Mouse (Mus musculus) MEL (cell line): ENCODE results near the gene Tbccd1. TPM values are rescaled to one million over a fixed set of nuclear protein-coding genes. Genes with fewer than 3 reads are reported as not detected.

Experiments
- DNase-seq: peaks from one replicate; pipeline ENCODE4 v3.0.0; 2011; ENCODE audit warnings: low read depth, low spot score
- H3K27ac ChIP-seq: 2 replicates; pipeline ENCODE4 v1.5.1; 2012; ENCODE audit warnings: low read depth, mild to moderate bottlenecking, control low read depth, low read length, moderate library complexity; ENCODE audit not compliant: control insufficient read depth
- H3K27me3 ChIP-seq, 2 experiments: fragments of 150-350 bp in 1 of 2; sonication (generic) in 1 of 2; 2 replicates each; pipeline ENCODE4 v1.6.1; 2012; ENCODE audit warnings: low read length in 2 of 2, mild to moderate bottlenecking in 2 of 2, improper control_type of control experiment in 1 of 2, moderate library complexity in 1 of 2; ENCODE audit not compliant: insufficient read depth in 2 of 2, control insufficient read depth in 1 of 2
- H3K36me3 ChIP-seq, 2 experiments: 2 replicates each; pipeline ENCODE4 v1.6.1; 2012 to 2014; ENCODE audit warnings: low read length in 2 of 2, improper control_type of control experiment in 1 of 2, inconsistent platforms in 1 of 2, mild to moderate bottlenecking in 1 of 2; ENCODE audit not compliant: insufficient read depth in 2 of 2, control insufficient read depth in 1 of 2
- H3K4me1 ChIP-seq, 2 experiments: fragments of 150-350 bp in 1 of 2; sonication (generic) in 1 of 2; 2 replicates each; pipeline ENCODE4 v1.6.1; 2012; ENCODE audit warnings: low read length in 2 of 2, improper control_type of control experiment in 1 of 2, mild to moderate bottlenecking in 1 of 2; ENCODE audit not compliant: insufficient read depth in 2 of 2, control insufficient read depth in 1 of 2
- H3K4me3 ChIP-seq, 2 experiments: fragments of 150-350 bp in 1 of 2; sonication (generic) in 1 of 2; 2 replicates each; pipeline ENCODE4 v1.5.1; 2012; ENCODE audit warnings: low read depth in 2 of 2, low read length in 2 of 2, mild to moderate bottlenecking in 2 of 2, moderate library complexity in 2 of 2, control low read depth in 1 of 2, improper control_type of control experiment in 1 of 2; ENCODE audit not compliant: control insufficient read depth in 1 of 2, insufficient read depth in 1 of 2
- H3K79me2 ChIP-seq: 2 replicates; pipeline ENCODE4 v1.6.1; 2012; ENCODE audit warnings: mild to moderate bottlenecking, low read length, moderate library complexity; ENCODE audit not compliant: control insufficient read depth, poor library complexity, insufficient read depth
- H3K9ac ChIP-seq: 2 replicates; pipeline ENCODE4 v1.6.1; 2012; ENCODE audit warnings: low read depth, mild to moderate bottlenecking, control low read depth, low read length, moderate library complexity; ENCODE audit not compliant: control insufficient read depth, poor library complexity, severe bottlenecking
- H3K9me3 ChIP-seq: fragments of 150-350 bp; sonication (generic); replicated peaks from 2 replicates; pipeline ENCODE4 v1.6.1; 2012; ENCODE audit warnings: mild to moderate bottlenecking, low read length, improper control_type of control experiment, moderate library complexity; ENCODE audit not compliant: insufficient read depth
- BHLHE40 ChIP-seq: IDR thresholded peaks from 2 replicates; pipeline ENCODE4 v1.6.1; 2012; ENCODE audit warnings: low read depth, mild to moderate bottlenecking, inconsistent platforms, low read length, improper control_type of control experiment, borderline replicate concordance
- CHD1 ChIP-seq: IDR thresholded peaks from 2 replicates; pipeline ENCODE4 v1.6.1; 2012; ENCODE audit warnings: low read depth, mild to moderate bottlenecking, inconsistent platforms, low read length, improper control_type of control experiment
- E2F4 ChIP-seq: IDR thresholded peaks from 2 replicates; pipeline ENCODE4 v1.6.1; 2011; ENCODE audit warnings: low read depth, low read length, improper control_type of control experiment, borderline replicate concordance
- ELF1 ChIP-seq: IDR thresholded peaks from 2 replicates; pipeline ENCODE4 v1.6.1; 2014; ENCODE audit warnings: low read depth, mild to moderate bottlenecking, inconsistent platforms, low read length, improper control_type of control experiment, moderate library complexity
- EP300 ChIP-seq, 2 experiments: IDR thresholded peaks; 2 replicates each; pipeline ENCODE4 v1.6.1; 2011; ENCODE audit warnings: improper control_type of control experiment in 2 of 2, low read length in 2 of 2, low read depth in 1 of 2, mild to moderate bottlenecking in 1 of 2
- ETS1 ChIP-seq: IDR thresholded peaks from 2 replicates; pipeline ENCODE4 v1.6.1; 2012; ENCODE audit warnings: low read depth, mild to moderate bottlenecking, inconsistent platforms, low read length, improper control_type of control experiment, moderate library complexity
- GABPA ChIP-seq: IDR thresholded peaks from 2 replicates; pipeline ENCODE4 v1.6.1; 2012; ENCODE audit warnings: low read depth, mild to moderate bottlenecking, inconsistent platforms, low read length, improper control_type of control experiment, moderate library complexity
- GATA1 ChIP-seq: IDR thresholded peaks from 2 replicates; pipeline ENCODE4 v1.6.1; 2011; ENCODE audit warnings: low read depth, low read length, improper control_type of control experiment
- HCFC1 ChIP-seq: IDR thresholded peaks from 2 replicates; pipeline ENCODE4 v1.6.1; 2012; ENCODE audit warnings: low read depth, mild to moderate bottlenecking, inconsistent platforms, low read length, improper control_type of control experiment, moderate library complexity
- JUND ChIP-seq: IDR thresholded peaks from 2 replicates; pipeline ENCODE4 v1.6.1; 2011; ENCODE audit warnings: low read depth, mild to moderate bottlenecking, improper control_type of control experiment, low read length
- KAT2A ChIP-seq: conservative IDR thresholded peaks from 2 replicates; pipeline ENCODE4 v1.6.1; 2012; ENCODE audit warnings: low read depth, low read length, improper control_type of control experiment, inconsistent platforms
- MAX ChIP-seq: IDR thresholded peaks from 2 replicates; pipeline ENCODE4 v1.6.1; 2011; ENCODE audit warnings: low read length, improper control_type of control experiment
- MAZ ChIP-seq: IDR thresholded peaks from 2 replicates; pipeline ENCODE4 v1.6.1; 2012; ENCODE audit warnings: low read depth, mild to moderate bottlenecking, inconsistent platforms, low read length, improper control_type of control experiment
- MEF2A ChIP-seq: IDR thresholded peaks from 2 replicates; pipeline ENCODE4 v1.6.1; 2014; ENCODE audit warnings: low read depth, mild to moderate bottlenecking, inconsistent platforms, low read length, improper control_type of control experiment; ENCODE audit not compliant: poor library complexity, insufficient replicate concordance, severe bottlenecking; ENCODE audit errors: extremely low read depth
- MXI1 ChIP-seq: IDR thresholded peaks from 2 replicates; pipeline ENCODE4 v1.6.1; 2011; ENCODE audit warnings: mild to moderate bottlenecking, low read depth, low read length, improper control_type of control experiment
- MYB ChIP-seq: IDR thresholded peaks from 2 replicates; pipeline ENCODE4 v1.6.1; 2011; ENCODE audit warnings: mild to moderate bottlenecking, low read depth, low read length, improper control_type of control experiment
- MYC ChIP-seq: IDR thresholded peaks from 2 replicates; pipeline ENCODE4 v1.6.1; 2011; ENCODE audit warnings: low read depth, mild to moderate bottlenecking, low read length, improper control_type of control experiment, moderate library complexity
- NELFE ChIP-seq: IDR thresholded peaks from 2 replicates; pipeline ENCODE4 v1.6.1; 2011; ENCODE audit warnings: low read depth, low read length, improper control_type of control experiment
- NRF1 ChIP-seq: IDR thresholded peaks from 2 replicates; pipeline ENCODE4 v1.6.1; 2014; ENCODE audit warnings: low read depth, mild to moderate bottlenecking, inconsistent platforms, low read length, improper control_type of control experiment, moderate library complexity; ENCODE audit not compliant: poor library complexity, insufficient read depth, severe bottlenecking
- POLR2A ChIP-seq, 2 experiments: IDR thresholded peaks; 2 replicates each; pipeline ENCODE4 v1.6.1; 2011 to 2012; ENCODE audit warnings: low read length in 2 of 2, mild to moderate bottlenecking in 2 of 2, control low read depth in 1 of 2, improper control_type of control experiment in 1 of 2, low read depth in 1 of 2, moderate library complexity in 1 of 2; ENCODE audit not compliant: control insufficient read depth in 1 of 2, insufficient read depth in 1 of 2, poor library complexity in 1 of 2
- POLR2AphosphoS2 ChIP-seq: IDR thresholded peaks from 2 replicates; pipeline ENCODE4 v1.6.1; 2011; ENCODE audit warnings: low read length, improper control_type of control experiment
- POLR2AphosphoS5 ChIP-seq: IDR thresholded peaks from 2 replicates; pipeline ENCODE4 v1.6.1; 2012; ENCODE audit warnings: low read depth, borderline replicate concordance, mild to moderate bottlenecking, inconsistent platforms, low read length, moderate library complexity, mixed read lengths
- RAD21 ChIP-seq: IDR thresholded peaks from 2 replicates; pipeline ENCODE4 v1.6.1; 2011; ENCODE audit warnings: mild to moderate bottlenecking, low read depth, low read length, improper control_type of control experiment
- RCOR1 ChIP-seq: IDR thresholded peaks from 2 replicates; pipeline ENCODE4 v1.6.1; 2012; ENCODE audit warnings: low read depth, mild to moderate bottlenecking, inconsistent platforms, low read length, improper control_type of control experiment
- SIN3A ChIP-seq: IDR thresholded peaks from 2 replicates; pipeline ENCODE4 v1.6.1; 2012; ENCODE audit warnings: low read length, improper control_type of control experiment, inconsistent platforms
- TAL1 ChIP-seq: IDR thresholded peaks from 2 replicates; pipeline ENCODE4 v1.6.1; 2012; ENCODE audit warnings: mild to moderate bottlenecking, inconsistent platforms, low read length, moderate library complexity, mixed read lengths
- TBP ChIP-seq: IDR thresholded peaks from 2 replicates; pipeline ENCODE4 v1.8.0; 2011; ENCODE audit warnings: low read depth, low read length, improper control_type of control experiment
- TCF12 ChIP-seq: IDR thresholded peaks from 2 replicates; pipeline ENCODE4 v1.6.1; 2014; ENCODE audit warnings: low read depth, mild to moderate bottlenecking, inconsistent platforms, low read length, improper control_type of control experiment, moderate library complexity
- UBTF ChIP-seq: IDR thresholded peaks from 2 replicates; pipeline ENCODE4 v1.6.1; 2012; ENCODE audit warnings: low read depth, mild to moderate bottlenecking, inconsistent platforms, low read length, improper control_type of control experiment, moderate library complexity, borderline replicate concordance; ENCODE audit not compliant: insufficient read depth
- USF1 ChIP-seq: IDR thresholded peaks from 2 replicates; pipeline ENCODE4 v1.6.1; 2014; ENCODE audit warnings: low read depth, mild to moderate bottlenecking, inconsistent platforms, low read length, improper control_type of control experiment, moderate library complexity
- USF2 ChIP-seq, 2 experiments: IDR thresholded peaks; 2 replicates each; pipeline ENCODE4 v1.6.1; 2011 to 2012; ENCODE audit warnings: improper control_type of control experiment in 2 of 2, low read length in 2 of 2, borderline replicate concordance in 1 of 2, inconsistent platforms in 1 of 2, low read depth in 1 of 2, mild to moderate bottlenecking in 1 of 2; ENCODE audit not compliant: insufficient read depth in 1 of 2
- ZC3H11A ChIP-seq: IDR thresholded peaks from 2 replicates; pipeline ENCODE4 v1.6.1; 2012; ENCODE audit warnings: low read depth, mild to moderate bottlenecking, inconsistent platforms, low read length, improper control_type of control experiment
- ZKSCAN1 ChIP-seq: IDR thresholded peaks from 2 replicates; pipeline ENCODE4 v1.6.1; 2012; ENCODE audit warnings: low read depth, mild to moderate bottlenecking, inconsistent platforms, low read length, improper control_type of control experiment, moderate library complexity
- ZMIZ1 ChIP-seq: IDR thresholded peaks from 2 replicates; pipeline ENCODE4 v1.6.1; 2012; ENCODE audit warnings: low read depth, mild to moderate bottlenecking, inconsistent platforms, low read length, improper control_type of control experiment, moderate library complexity
- ZNF384 ChIP-seq: IDR thresholded peaks from 2 replicates; pipeline ENCODE4 v1.6.1; 2012; ENCODE audit warnings: low read depth, mild to moderate bottlenecking, inconsistent platforms, low read length, improper control_type of control experiment
- polyA plus RNA-seq, 2 experiments: library from polyadenylated mRNA; stranded (reverse) in 1 of 2; unstranded in 1 of 2; fragments of >175 nt in 1 of 2; fragments of >200 nt in 1 of 2; gene quantifications; 2 replicates each; pipeline versions ENCODE4 v1.2.1 to v1.2.4; 2012; ENCODE audit warnings: low replicate concordance in 2 of 2, low read depth in 1 of 2; ENCODE audit not compliant: insufficient read length in 2 of 2, insufficient read depth in 1 of 2, missing spikeins in 1 of 2
- total RNA-seq: library from RNA; depleted of rRNA; stranded (reverse); fragments of 300-350 nt; gene quantifications from 2 replicates; pipeline ENCODE4 v1.2.3, GENCODE M21; 2012; rRNA removed

Gene Tbccd1
- 20.4 and 28.7 TPM in 2 replicates for total RNA-seq
- 10 to 100 TPM in 1 of 2 experiments, not detected in 1; 23.8 TPM for polyA plus RNA-seq

- Histone ChIP-seq H3K27ac (peak within 1 kb of the TSS; percentile 99), H3K27me3 (no peaks in the 10 kb centered on the region), H3K36me3 (peaks cover 7 to 24% of the 10 kb centered on the region in 2 experiments), H3K4me1 (peaks cover 12 to 16% of the 10 kb centered on the region in 2 experiments), H3K9me3 (no peaks in the 10 kb centered on the region), H3K79me2 (peaks cover 31% of the 10 kb centered on the region), H3K9ac (peak within 1 kb of the TSS; percentile 79), H3K4me3 (peak within 1 kb of the TSS; percentile 80 to 95)
- peak; percentile 98 for DNase-seq
- TF ChIP-seq ZMIZ1 (no peak), NRF1 (0 out of 2 replicates have a peak, but pooled peaks have one; percentile 27), POLR2AphosphoS5 (no peak), MAX (peak; percentile 99), ZNF384 (no peak), USF1 (peak; percentile 98), EP300 (IDR thresholded peaks at IDR 0.05; ENCODE audit: low read depth in 1 of 2, low read length in 2 of 2) (peak in 1 of 2 experiments; percentile 26; a peak in 1 of 4 replicates), MYC (peak; percentile 90), UBTF (no peak), MEF2A (no peak), POLR2AphosphoS2 (peak; percentile 44; the same call in 1 of the 2 replicates), MXI1 (peak; percentile 96), ELF1 (peak; percentile 99), ZKSCAN1 (no peak), USF2 (IDR thresholded peaks at IDR 0.05; ENCODE audit: borderline replicate concordance in 1 of 2, insufficient read depth in 1 of 2, low read depth in 1 of 2, low read length in 2 of 2) (peak; percentile 57 to 83; a peak in 3 of 4 replicates), RAD21 (no peak), CHD1 (no peak), MAZ (0 out of 2 replicates have a peak, but pooled peaks have one; percentile 50), TAL1 (no peak), NELFE (peak; percentile 75), TCF12 (peak; percentile 56; the same call in 1 of the 2 replicates), RCOR1 (no peak), MYB (no peak), JUND (no peak), HCFC1 (peak; percentile 93), POLR2A (IDR thresholded peaks at IDR 0.05; ENCODE audit: control insufficient read depth in 1 of 2, insufficient read depth in 1 of 2, low read depth in 1 of 2, low read length in 2 of 2, poor library complexity in 1 of 2) (peak; percentile 56 to 84), SIN3A (peak; percentile 95), TBP (peak; percentile 82), ETS1 (peak; percentile 61; the same call in 1 of the 2 replicates), GATA1 (no peak), ZC3H11A (no peak), KAT2A (peak; percentile 70; the same call in 1 of the 2 replicates), GABPA (no peak), BHLHE40 (peak; percentile 95), E2F4 (peak; percentile 86)
Measured at GRCm38 (mm10) chr16:22857431-22858113, at the start of gene Tbccd1, which contains the start of gene Dnajb11. Gene Tbccd1 (minus strand): TSS chr16:22857669. Gene Dnajb11 (plus strand): TSS chr16:22857845.
